19 mouse cellular contexts compared by ENCODE assay signal in the genomic region with DNA sequence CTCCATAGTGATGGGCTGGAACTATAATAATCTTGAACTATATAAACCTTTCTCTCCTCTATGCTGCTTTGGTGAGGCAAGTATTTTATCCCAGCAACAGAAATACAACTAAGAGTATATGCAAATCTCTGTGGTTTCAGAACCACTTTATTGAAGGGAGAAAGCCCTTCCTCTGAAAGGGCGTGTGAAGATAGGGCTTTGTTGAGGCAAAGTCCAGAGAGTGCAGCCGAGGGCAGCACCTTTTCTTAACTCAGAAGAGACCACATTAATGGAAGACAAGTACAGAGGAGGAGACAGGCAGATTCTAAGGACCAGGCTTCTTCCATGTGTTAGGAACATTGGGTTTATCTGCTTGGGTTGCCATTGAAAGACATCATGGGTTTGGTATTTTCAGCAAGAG.
"Had no signal": no experiment of that assay in that cellular context is flagged by ENCODE, and none has a peak within 500 bp of the region (broad histone marks: within the 10 kb centered on the region; RNA-seq: fewer than 3 reads in every experiment).

No protein-coding gene starts in this region.

- H3K27ac ChIP-seq: macrophage; midbrain, embryonic 13.5 days; midbrain, embryonic 15.5 days; neural tube, embryonic 12.5 days; stomach, embryonic 15.5 days; stomach, postnatal 0 days had no signal

- H3K36me3 ChIP-seq: midbrain, embryonic 13.5 days; midbrain, embryonic 15.5 days; neural tube, embryonic 12.5 days; stomach, embryonic 15.5 days had no signal

- ATAC-seq: midbrain, embryonic 13.5 days; midbrain, embryonic 15.5 days had no signal

- DNase-seq: lung, adult 18-20 months; lung, embryonic 14.5 days; lung, postnatal 14 days; lung, postnatal 36 days; retina, postnatal 1 day; right cerebral cortex, adult 18-20 months; right cerebral cortex, postnatal 25 days; right cerebral cortex, postnatal 4 days; thymus, adult 2 months; thymus, postnatal 25 days; thymus, postnatal 4 days had no signal

- H3K9me3 ChIP-seq: midbrain, embryonic 13.5 days; midbrain, embryonic 15.5 days; neural tube, embryonic 12.5 days; stomach, embryonic 15.5 days had no signal

- H3K4me3 ChIP-seq: megakaryocyte, embryonic 14.5 days; midbrain, embryonic 13.5 days; midbrain, embryonic 15.5 days; neural tube, embryonic 12.5 days; stomach, embryonic 15.5 days had no signal

- H3K4me2 ChIP-seq: lung, embryonic 14.5 days; midbrain, embryonic 11.5 days; midbrain, embryonic 13.5 days; midbrain, embryonic 15.5 days; neural tube, embryonic 12.5 days; stomach, embryonic 15.5 days had no signal

- H3K4me1 ChIP-seq: megakaryocyte, embryonic 14.5 days; midbrain, embryonic 13.5 days; midbrain, embryonic 15.5 days; neural tube, embryonic 12.5 days; stomach, embryonic 15.5 days had no signal

- H3K9ac ChIP-seq: lung, embryonic 14.5 days; midbrain, embryonic 13.5 days; midbrain, embryonic 15.5 days; neural tube, embryonic 12.5 days; stomach, embryonic 15.5 days had no signal

- H3K27me3 ChIP-seq: megakaryocyte, embryonic 14.5 days; midbrain, embryonic 13.5 days; midbrain, embryonic 15.5 days; neural tube, embryonic 12.5 days; stomach, embryonic 15.5 days had no signal
